Mouse (Mus musculus): ENCODE measurements around the gene B4galt7. TPM values are rescaled to one million over a fixed set of nuclear protein-coding genes. Genes with fewer than 3 reads are reported as not detected.
"Not testable (repeated sequence)": the region's sequence is repeated elsewhere in the genome, so short reads cannot be mapped to it uniquely, and the experiment has no call there.

B4galt7 gene
- 1 to 10 TPM; 4.8 to 5.8 (median 5.1) TPM for total RNA-seq (2022)

DNA sequence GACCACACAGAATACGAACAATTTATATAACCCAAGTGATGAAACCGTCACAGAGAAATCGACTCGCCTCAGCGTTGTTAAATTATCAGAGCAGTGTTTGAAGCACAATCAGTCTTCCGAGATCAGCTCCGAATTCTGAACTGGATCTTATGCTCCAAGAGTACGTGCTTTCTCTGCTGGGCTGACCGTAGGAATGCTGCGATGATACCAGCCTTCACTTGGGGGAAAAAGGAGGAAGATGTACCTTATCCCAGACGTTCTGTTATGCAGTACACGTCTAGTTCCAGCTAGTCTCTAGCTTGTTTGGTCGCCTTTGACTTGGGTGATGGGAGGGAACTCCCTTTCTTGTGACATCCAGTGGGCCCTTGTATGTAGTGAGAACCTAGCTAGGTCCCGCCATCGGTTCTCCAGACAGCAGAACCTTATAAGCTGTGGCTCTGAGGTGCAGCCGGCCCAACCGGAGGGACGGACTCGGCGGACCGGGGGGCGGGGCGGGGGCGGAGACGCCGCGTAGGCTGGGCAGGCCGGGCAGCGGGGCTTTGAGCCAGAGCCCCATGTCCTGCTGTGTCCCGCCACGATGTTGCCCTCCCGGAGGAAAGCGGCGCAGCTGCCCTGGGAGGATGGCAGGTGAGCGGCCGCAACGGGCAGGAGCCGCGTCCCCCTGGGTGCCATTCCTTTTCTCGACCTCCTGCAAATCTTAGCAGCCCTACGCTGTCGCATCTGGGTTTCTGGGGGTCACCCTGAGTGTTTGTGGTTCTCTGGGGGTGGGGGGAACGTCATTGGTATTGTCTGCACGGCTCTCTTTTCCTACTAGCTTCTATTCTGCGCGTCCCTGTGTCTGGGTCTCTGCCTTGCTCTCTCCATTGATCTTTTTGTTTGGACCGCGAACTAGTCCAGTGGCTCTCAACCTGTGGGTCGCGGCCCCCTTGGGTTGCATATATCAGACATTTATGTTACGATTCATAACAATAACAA lies at the start of gene B4galt7:
B4galt7 (plus strand) TSS at position 331 of the 975 bp plus-strand sequence.
- DNase-seq (ENCODE audit: low spot score in 2 of 2): peak; percentile 82

DNA sequence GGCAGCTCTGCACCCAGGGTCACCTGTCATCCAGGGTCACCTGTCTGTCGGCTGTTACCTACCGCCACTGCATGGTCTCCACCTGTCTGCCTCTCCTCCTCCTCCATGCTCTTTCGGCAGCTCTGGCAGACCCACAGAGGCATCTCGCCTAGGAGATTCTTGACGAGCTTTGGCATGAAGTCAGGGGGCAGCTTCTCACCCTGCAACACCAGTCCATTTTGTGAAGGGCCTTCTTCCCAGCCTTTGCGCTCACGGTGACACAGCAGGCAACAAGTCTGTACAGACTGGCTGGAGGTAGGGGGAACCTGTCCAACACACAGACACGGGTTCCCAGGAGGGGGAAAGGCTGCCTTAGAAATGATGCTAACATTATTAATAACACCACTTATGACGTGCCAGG lies 43.8 kb upstream of the B4galt7 start:
- DNase-seq (ENCODE audit: low spot score in 2 of 2): no peak

- DNase-seq (ENCODE audit: low spot score in 2 of 2): no peak
Observed at GRCm38 (mm10) chr13:55557499-55557898, 42.2 kb upstream of the B4galt7 start.

GRCm38 (mm10) chr13:55563266-55563879 lies 36.3 kb upstream of the B4galt7 start:
- peak; percentile 30 to 32 for DNase-seq (ENCODE audit: low spot score in 2 of 2)

DNA sequence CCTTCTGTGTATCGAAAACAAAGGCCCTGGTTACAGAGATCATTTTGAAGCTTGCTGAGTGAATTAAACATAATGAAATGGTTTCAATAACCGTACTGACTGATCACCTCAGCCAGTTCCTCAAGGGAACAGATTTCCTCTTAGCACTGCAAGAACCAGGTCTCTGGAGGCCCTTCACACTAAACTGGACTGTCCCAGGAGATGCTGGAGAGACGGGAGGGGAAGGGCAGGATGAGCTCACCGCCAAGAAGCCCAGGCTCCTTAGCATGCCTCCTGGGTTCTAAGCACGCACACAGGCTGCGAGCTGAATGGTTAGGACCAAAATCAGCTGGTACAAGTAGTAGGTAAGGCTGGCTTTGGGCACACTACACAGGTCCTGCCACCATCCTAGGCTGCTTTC lies 32.7 kb upstream of the B4galt7 start:
- DNase-seq (ENCODE audit: low spot score in 2 of 2): no peak

DNA sequence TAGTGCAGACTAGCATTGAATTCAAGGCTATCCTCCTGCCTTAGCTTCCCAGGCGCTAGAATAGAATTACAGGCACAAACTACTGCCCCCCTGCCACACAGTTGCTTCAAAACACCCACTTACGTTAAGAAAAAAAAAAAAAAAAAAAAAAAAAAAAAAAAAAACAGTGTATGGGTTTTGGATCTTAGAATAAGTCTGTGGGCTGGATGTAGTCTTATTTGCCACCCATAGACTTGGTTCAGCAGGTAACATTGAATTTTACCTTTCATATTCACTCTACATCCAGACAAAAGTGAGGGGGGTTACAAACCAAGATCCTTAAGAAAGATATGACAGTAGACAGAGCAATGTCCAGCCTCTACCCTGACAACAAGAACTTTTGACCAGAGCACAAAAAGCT lies 31.7 kb upstream of the B4galt7 start:
- no peak for DNase-seq (ENCODE audit: low spot score in 2 of 2)

DNA sequence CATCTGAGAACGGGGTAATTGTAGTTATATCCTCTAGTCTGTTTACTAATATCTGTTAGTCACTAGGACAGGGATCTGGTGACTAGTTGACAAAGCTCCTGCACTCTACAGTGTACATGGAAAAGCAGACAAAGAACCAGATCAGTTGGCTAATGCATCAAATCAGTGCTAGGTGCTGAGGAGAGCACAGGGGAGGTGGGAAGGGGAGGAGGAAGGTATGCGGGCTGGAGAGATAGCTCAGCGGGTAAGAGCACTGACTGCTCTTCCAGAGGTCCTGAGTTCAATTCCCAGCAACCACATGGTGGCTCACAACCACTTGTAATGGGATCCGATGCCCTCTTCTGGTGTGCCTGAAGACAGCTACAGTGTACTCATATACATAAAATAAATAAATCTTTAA lies 31.2 kb upstream of the B4galt7 start:
- not testable (repeated sequence) for DNase-seq (ENCODE audit: low spot score in 2 of 2)

- no peak for DNase-seq (ENCODE audit: low spot score in 2 of 2)
Observed at GRCm38 (mm10) chr13:55569726-55570285, 29.9 kb upstream of the B4galt7 start.

GRCm38 (mm10) chr13:55570286-55570973 lies 29.3 kb upstream of the B4galt7 start:
- DNase-seq (ENCODE audit: low spot score in 2 of 2): no peak

GRCm38 (mm10) chr13:55571027-55571751 lies 28.5 kb upstream of the B4galt7 start, which contains the start of gene Fam193b:
Gene Fam193b, minus strand, starts transcription at chr13:55571120.
- DNase-seq (ENCODE audit: low spot score in 2 of 2): peak; percentile 88 to 91

GRCm38 (mm10) chr13:55571977-55572376 lies 27.7 kb upstream of the B4galt7 start:
- no peak for DNase-seq (ENCODE audit: low spot score in 2 of 2)

- DNase-seq (ENCODE audit: low spot score in 2 of 2): no peak
Observed at GRCm38 (mm10) chr13:55573432-55573831, 26.3 kb upstream of the B4galt7 start, which contains the start of gene Tmed9. Gene Tmed9, plus strand, starts transcription at chr13:55573732.

DNA sequence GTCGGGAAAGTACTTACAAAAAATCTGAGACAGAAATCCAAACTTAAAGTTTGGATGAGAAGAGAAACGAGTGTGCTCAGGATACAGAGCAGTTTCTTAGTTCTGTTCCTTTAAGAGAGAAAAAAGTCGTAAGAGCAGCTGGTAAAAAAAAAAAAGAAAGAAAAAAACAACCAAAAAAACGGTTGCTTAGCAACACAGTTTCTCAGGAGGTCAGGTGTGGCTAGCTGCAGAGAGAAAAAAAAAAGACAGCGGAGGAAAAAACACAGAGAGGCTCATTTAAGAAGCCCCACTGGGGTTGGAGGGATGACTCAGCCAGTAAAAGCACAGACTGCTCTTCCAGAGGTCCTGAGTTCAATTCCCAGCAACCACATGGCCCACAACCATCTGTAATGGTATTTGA lies 25.4 kb upstream of the B4galt7 start:
- DNase-seq (ENCODE audit: low spot score in 2 of 2): no peak

GRCm38 (mm10) chr13:55575932-55576331 lies 23.8 kb upstream of the B4galt7 start:
- DNase-seq (ENCODE audit: low spot score in 2 of 2): no peak

DNA sequence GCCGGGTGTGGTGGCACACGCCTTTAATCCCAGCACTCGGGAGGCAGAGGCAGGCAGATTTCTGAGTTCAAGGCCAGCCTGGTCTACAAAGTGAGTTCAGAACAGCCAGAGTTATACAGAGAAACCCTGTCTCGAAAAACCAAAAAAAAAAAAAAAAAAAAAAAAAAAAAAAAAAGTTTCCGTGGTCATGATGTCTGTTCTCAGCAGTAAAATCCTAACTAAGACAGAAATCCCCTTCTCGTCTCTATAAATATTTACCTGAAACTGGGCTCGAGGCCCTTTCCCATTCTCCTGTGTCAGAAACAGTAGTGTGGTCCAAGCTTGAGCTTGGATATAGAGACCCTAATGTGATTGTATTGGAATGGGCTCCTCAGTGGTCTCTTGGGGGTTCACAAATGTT lies 22.8 kb upstream of the B4galt7 start:
- not testable (repeated sequence) for DNase-seq (ENCODE audit: low spot score in 2 of 2)

DNA sequence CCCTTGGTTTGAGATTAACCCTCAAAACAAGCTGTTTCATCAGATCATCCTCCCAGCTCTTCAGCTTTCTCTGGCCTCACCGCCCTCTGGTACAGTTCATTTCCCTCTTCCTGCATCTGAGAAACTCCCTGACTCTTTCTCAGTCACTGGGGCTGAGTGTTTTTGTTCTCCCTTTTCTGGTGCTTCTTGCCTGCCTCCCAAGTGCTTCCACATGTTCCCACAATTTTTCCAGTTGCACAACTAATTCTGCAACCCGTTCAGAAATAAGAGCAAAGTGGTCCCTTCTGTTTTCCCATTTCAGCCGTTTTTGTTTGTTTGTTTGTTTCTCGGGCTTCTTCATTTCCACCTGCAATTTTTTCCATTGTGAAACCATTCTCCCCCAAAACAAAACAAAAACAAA lies 21.6 kb upstream of the B4galt7 start:
- DNase-seq (ENCODE audit: low spot score in 2 of 2): no peak

DNA sequence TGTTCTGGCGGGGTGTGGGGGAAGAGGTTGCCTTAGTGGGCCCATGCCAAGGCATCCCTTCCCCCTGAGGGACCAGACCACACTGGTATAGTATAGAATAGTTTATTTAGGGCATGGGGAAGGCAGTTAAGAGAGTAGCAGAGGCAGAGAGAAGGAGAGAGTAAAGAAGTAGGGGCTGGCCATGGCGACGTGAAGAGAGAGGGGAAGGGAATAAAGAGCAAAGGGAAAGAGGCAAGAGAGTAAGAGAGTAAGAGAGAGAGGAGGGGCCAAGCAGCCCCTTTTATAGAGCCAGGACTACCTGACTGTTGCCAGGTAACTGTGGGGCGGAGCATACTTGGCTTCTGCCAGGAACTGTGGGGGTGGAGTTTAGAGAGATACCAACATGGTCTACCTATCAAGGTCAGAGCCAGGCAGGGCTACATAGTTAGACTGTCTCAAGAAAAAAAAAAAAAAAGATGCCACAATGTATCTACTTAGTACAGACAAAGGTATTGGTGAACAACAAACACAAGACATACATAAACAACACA lies 7.7 kb upstream of the B4galt7 start:
- DNase-seq (ENCODE audit: low spot score in 2 of 2): no peak

DNA sequence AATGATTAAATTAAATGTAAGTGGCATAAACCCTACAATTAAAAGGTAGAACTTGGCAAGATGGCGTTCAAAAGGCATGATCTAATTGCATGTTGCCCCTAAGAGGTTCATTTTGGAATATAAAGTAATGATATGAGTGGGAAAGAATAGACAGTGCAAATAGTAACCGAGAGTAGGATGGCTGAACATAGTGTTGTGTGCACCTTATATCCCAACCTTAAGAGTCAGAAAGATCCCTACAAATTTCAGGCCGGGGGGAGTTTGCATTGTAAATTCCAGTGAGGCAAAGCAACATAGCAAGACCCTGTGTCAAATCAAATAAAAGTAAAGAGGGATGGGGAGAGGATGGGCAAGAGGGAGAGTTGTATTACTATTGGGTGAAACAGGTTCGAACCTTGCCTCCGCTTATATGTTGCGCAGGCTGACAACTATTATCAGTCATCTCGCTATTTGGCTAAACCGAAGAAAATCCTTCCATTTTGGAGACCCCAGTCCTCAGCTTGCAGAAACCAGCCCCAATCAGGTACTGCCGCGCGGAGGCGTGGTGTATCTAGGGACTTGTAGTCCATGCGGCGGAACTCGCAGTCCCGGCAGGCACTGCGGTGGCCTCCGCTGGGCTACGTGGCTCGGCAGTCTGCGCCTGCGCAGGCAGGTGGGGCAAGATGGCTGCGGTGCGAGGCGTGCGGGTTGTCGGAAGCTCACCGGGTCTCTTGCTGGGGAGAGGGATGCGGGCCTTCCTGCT lies 7.0 kb upstream of the B4galt7 start:
- DNase-seq (ENCODE audit: low spot score in 2 of 2): peak; percentile 88 to 94

GRCm38 (mm10) chr13:55593254-55593747 lies 6.4 kb upstream of the B4galt7 start:
- no peak for DNase-seq (ENCODE audit: low spot score in 2 of 2)

GRCm38 (mm10) chr13:55595375-55595774 lies 4.3 kb upstream of the B4galt7 start:
- DNase-seq (ENCODE audit: low spot score in 2 of 2): peak; percentile 35 to 37
